Mouse (Mus musculus): Measurements from ENCODE around the gene Ubqln4.

The Ubqln4 gene

GRCm38 (mm10) chr3:88553525-88553879 is at the start of gene Ubqln4:
TSS of gene Ubqln4 (plus strand) at chr3:88553758.
- DNase-seq, result peak; percentile 88 to 92

GRCm38 (mm10) chr3:88503881-88504746 is 49.4 kb upstream of the Ubqln4 start:
- DNase-seq, result no peak

DNA sequence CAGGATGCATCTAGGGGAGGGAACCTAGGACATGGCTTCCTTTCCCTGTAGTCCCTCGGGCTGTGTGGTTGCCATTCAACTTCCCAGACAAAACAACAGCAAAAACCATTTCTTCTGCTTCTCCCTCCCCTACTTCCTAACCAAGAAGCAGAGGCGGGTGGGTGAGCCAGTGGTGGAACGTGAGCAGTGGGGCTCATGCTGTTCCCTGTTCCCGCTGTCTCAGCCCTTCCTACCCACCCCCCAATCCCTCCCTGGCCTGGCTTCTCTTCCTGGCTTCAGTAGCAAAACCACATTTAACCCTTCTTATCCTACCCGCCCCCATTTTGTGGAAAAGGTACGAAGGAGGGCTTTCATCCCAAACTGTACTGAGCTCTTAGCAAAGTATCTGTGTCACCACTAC is 48.5 kb upstream of the Ubqln4 start:
- no peak for DNase-seq

DNA sequence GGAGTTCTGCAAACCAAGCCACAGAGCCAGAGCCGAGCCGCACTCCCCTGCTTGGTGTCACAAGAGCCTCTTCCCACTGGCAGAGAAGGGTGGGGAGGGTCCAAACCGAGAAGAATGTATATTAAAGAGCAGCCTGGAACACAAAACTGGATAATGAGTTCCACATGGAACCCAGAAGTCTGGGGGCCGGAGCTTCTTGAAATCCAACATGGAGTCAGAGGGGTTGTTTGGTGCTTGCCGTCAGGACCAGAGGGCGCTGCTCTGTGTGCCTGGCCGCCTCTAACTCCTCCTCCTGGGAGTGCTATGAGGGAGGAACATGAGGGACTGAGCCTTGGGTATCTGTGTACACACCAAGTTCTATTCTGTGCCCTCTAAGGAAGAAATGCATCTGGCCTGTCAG is 47.8 kb upstream of the Ubqln4 start:
- no peak for DNase-seq

DNA sequence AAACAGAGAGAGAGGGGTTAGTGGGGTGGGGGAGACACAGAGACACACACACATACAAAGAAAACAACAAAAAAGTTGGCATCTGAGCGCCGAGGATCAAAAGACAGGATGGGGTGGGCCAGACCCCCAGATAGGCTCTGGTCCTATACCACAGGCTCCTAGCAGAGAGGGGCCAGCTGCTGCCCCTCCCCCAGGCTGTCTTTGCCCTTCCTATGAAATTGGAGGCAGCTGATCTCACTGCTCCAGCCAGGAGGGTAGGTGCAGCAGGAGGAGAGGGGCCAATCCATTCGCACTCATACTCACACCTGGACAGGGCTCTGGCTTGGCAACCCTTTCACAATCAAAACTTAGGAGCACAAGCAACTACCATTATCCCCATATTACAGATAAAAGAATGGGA is 44.3 kb upstream of the Ubqln4 start:
- no peak for DNase-seq

- DNase-seq, result peak; percentile 89 to 96
These were observed 43.7 kb upstream of the Ubqln4 start, which contains the start of gene Lmna for GRCm38 (mm10) chr3:88509692-88510420. TSS of gene Lmna (minus strand) at chr3:88509956.

- DNase-seq, result no peak
These were observed 42.9 kb upstream of the Ubqln4 start for GRCm38 (mm10) chr3:88510421-88511289.

- DNase-seq, result no peak
These were observed 42.0 kb upstream of the Ubqln4 start for GRCm38 (mm10) chr3:88511559-88511958.

- DNase-seq, result no peak
These were observed 41.2 kb upstream of the Ubqln4 start for GRCm38 (mm10) chr3:88512141-88512895.

- DNase-seq, result no peak
These were observed 40.5 kb upstream of the Ubqln4 start for GRCm38 (mm10) chr3:88512896-88513545.

- DNase-seq, result no peak
These were observed 39.9 kb upstream of the Ubqln4 start for GRCm38 (mm10) chr3:88513546-88514115.

GRCm38 (mm10) chr3:88514231-88515094 is 39.1 kb upstream of the Ubqln4 start:
- DNase-seq, result no peak

GRCm38 (mm10) chr3:88515095-88515386 is 38.5 kb upstream of the Ubqln4 start:
- DNase-seq, result no peak

GRCm38 (mm10) chr3:88516407-88516806 is 37.2 kb upstream of the Ubqln4 start:
- DNase-seq, result no peak

DNA sequence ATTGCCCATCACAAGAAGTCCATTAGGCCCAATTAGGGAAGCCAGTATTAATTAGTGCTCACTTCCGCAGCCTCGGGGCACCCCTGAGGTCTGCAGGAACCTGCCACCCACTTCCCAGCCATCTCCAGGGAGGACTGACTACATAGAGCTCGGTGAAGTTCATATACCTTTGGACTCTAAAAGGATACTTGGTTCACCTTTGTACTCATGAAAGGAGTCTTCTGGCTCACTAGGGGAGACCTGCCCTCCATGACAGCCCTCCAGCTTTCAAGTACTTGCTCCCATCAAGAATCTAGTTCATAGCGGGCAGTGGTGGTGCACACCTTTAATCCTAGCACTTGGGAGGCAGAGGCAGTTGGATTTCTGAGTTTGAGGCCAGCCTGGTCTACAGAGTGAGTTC is 35.1 kb upstream of the Ubqln4 start:
- no peak for DNase-seq

- DNase-seq, result no peak
These were observed 33.5 kb upstream of the Ubqln4 start for GRCm38 (mm10) chr3:88520078-88520477.

DNA sequence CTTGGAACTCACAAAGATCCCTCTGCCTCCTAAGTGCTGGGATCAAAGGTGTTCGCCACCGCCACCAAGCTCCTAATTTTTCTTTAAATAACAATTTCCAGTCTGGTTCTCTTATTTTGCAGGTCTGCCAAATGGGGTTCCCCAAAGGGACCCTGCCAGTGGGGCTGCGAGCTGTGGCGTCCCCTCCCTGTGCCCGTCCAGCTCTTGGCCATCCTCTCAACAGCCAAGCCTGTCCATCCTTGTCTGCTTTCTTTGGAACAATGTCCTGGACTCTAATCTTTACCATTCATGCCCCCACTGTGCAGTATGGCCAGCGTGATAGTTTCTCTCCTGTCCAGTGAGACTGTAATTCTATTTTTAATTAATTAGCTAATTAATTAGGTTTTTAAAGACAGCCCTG is 32.4 kb upstream of the Ubqln4 start:
- no peak for DNase-seq

- DNase-seq, result peak; percentile 50 to 53
These were observed 31.7 kb upstream of the Ubqln4 start for GRCm38 (mm10) chr3:88521803-88522331.

- no peak for DNase-seq
These were observed 30.5 kb upstream of the Ubqln4 start for GRCm38 (mm10) chr3:88523027-88523426.

- DNase-seq, result peak in 1 of 2 experiments; percentile 2
These were observed 28.5 kb upstream of the Ubqln4 start for GRCm38 (mm10) chr3:88525021-88525420.
